Mouse (Mus musculus): Measurements from ENCODE around the gene Dpf3. TPM values are rescaled to one million over a fixed set of nuclear protein-coding genes. Genes with fewer than 3 reads are reported as not detected.

Dpf3 gene
- polyA plus RNA-seq, 1 experiment from 2014 or later: 4.4 TPM

DNA sequence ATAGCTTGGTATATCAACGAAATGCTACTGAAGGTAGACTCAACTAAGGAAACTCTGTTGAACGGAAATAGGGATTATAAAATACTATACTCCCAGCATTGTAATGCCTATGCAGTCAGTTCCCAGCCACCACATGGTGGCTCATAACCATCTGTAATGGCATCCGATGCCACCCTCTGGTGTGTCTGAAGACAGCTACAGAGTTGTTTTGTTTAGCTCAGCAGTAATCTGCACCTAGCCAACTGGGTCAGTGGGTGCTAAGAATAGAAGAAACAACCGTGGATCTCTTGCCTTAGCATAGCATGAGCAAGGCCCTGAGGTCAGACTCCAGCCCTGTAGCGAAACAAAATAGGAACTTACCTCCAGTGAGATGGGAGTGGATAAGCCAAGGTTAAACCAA is 36.8 kb upstream of the Dpf3 start:
- DNase-seq (ENCODE audit: low spot score) (no peak), ATAC-seq (replicated peaks; ENCODE audit: low FRiP score) (no peak)
- Histone ChIP-seq H3K9ac (ENCODE audit: low read length) (no peak overlapping the region), H3K27ac (ENCODE audit: low read depth, low read length) (no peak overlapping the region), H3K27me3 (ENCODE audit: control insufficient read depth, insufficient read depth, low read length) (no peaks in the 10 kb centered on the region), H3K36me3 (ENCODE audit: control insufficient read depth, insufficient read depth, low read length) (no peaks in the 10 kb centered on the region), H3K9me3 (ENCODE audit: control insufficient read depth, low read length) (no peaks in the 10 kb centered on the region), H3K4me1 (replicated peaks; ENCODE audit: control insufficient read depth, insufficient read depth, low read length) (peaks cover 5% of the 10 kb centered on the region; the same call in 1 of the 2 replicates), H3K4me2 (ENCODE audit: low read depth, low read length, severe bottlenecking) (no peak overlapping the region), H3K4me3 (ENCODE audit: low read depth, low read length) (no peak overlapping the region)
- WGBS: 83% methylated on average over 5 of the region's 5 CpGs

DNA sequence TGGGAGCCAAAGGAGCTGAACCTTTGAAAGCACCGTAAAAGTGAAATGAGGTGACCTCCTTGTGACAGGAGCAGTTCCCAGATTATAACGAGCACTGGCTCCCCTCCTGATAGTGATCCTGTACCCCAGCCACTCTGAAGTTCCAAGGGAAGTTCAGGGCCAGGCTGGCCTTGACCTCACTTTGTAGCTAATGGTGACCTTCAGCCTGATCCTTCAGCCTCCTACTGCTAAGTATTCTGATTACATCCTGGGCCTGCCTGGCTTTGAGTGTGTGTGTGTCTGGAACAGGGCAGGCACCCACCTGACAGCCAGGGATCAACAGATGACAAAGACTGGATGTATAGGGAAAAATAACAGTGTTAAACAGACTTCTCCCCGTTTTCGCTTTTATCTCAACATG is 36.4 kb upstream of the Dpf3 start:
- no peak overlapping the region for H3K4me2 ChIP-seq (ENCODE audit: low read depth, low read length, severe bottlenecking)
- DNase-seq (ENCODE audit: low spot score): no peak
- H3K4me3 ChIP-seq (ENCODE audit: low read depth, low read length): no peak overlapping the region
- H3K27me3 ChIP-seq (ENCODE audit: control insufficient read depth, insufficient read depth, low read length): no peaks in the 10 kb centered on the region
- no peak for ATAC-seq (replicated peaks; ENCODE audit: low FRiP score)
- H3K9ac ChIP-seq (ENCODE audit: low read length): no peak overlapping the region
- no peaks in the 10 kb centered on the region for H3K9me3 ChIP-seq (ENCODE audit: control insufficient read depth, low read length)
- 82% methylated on average over 4 of the region's 4 CpGs for WGBS
- no peak overlapping the region for H3K27ac ChIP-seq (ENCODE audit: low read depth, low read length)
- no peaks in the 10 kb centered on the region for H3K36me3 ChIP-seq (ENCODE audit: control insufficient read depth, insufficient read depth, low read length)
- H3K4me1 ChIP-seq (replicated peaks; ENCODE audit: control insufficient read depth, insufficient read depth, low read length): peaks cover 5% of the 10 kb centered on the region; the same call in 1 of the 2 replicates

DNA sequence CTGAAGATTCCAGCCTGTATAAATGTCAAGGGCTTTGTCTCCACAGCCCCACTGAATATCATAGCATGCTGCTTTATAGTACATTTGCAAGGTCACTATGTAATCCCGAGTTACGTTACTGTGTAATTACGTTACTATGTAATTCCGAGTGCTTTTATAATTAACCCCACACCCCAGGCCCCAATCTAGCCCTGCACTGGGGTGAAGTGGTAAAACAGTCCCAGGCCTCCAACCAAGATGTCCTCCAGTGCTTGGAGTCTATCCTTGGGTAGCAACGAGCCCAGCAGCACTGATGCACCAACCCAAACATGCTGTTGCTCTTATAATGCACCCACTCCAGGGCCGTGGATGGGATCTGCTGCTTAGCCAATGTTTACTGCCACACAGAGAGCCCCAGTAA is 35.5 kb upstream of the Dpf3 start:
- no peaks in the 10 kb centered on the region for H3K27me3 ChIP-seq (ENCODE audit: control insufficient read depth, insufficient read depth, low read length)
- no peak overlapping the region for H3K9ac ChIP-seq (ENCODE audit: low read length)
- no peak for ATAC-seq (replicated peaks; ENCODE audit: low FRiP score)
- H3K4me3 ChIP-seq (ENCODE audit: low read depth, low read length): no peak overlapping the region
- H3K9me3 ChIP-seq (ENCODE audit: control insufficient read depth, low read length): no peaks in the 10 kb centered on the region
- H3K27ac ChIP-seq (ENCODE audit: low read depth, low read length): no peak overlapping the region
- H3K4me2 ChIP-seq (ENCODE audit: low read depth, low read length, severe bottlenecking): no peak overlapping the region
- no peaks in the 10 kb centered on the region for H3K36me3 ChIP-seq (ENCODE audit: control insufficient read depth, insufficient read depth, low read length)
- no peak for DNase-seq (ENCODE audit: low spot score)
- H3K4me1 ChIP-seq (replicated peaks; ENCODE audit: control insufficient read depth, insufficient read depth, low read length): peaks cover 5% of the 10 kb centered on the region; the same call in 1 of the 2 replicates
- 94% methylated on average over 6 of the region's 6 CpGs for WGBS

DNA sequence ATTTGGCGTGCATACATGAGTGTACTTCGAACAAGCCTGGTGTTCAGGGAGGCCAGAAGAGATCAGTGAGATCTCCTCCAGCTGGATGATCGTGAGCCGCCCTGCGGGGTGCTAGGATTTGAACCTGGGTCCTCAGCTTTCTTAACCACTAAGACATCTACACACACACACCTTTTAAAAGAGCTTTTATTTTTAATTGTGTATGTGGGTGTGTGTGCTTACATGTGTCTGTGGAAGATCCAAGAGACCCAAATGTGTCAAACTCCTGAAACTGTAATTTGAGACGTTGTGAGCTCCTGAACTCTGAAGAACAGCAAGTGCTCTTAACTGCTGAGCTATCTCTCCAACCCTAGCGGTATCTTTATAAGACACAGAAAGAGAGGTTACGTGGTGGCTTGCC is 33.6 kb upstream of the Dpf3 start:
- WGBS: 54% methylated on average over 8 of the region's 8 CpGs
- no peaks in the 10 kb centered on the region for H3K9me3 ChIP-seq (ENCODE audit: control insufficient read depth, low read length)
- ATAC-seq (replicated peaks; ENCODE audit: low FRiP score) (no peak), DNase-seq (ENCODE audit: low spot score) (no peak)
- H3K4me3 ChIP-seq (ENCODE audit: low read depth, low read length): peak overlapping the region; percentile 65
- no peaks in the 10 kb centered on the region for H3K36me3 ChIP-seq (ENCODE audit: control insufficient read depth, insufficient read depth, low read length)
- H3K9ac ChIP-seq (ENCODE audit: low read length): no peak overlapping the region; the same call in 1 of the 2 replicates
- H3K4me1 ChIP-seq (replicated peaks; ENCODE audit: control insufficient read depth, insufficient read depth, low read length): peaks cover 5% of the 10 kb centered on the region; the same call in 1 of the 2 replicates
- H3K27ac ChIP-seq (ENCODE audit: low read depth, low read length): no peak overlapping the region
- peak overlapping the region; percentile 74 for H3K4me2 ChIP-seq (ENCODE audit: low read depth, low read length, severe bottlenecking)
- H3K27me3 ChIP-seq (ENCODE audit: control insufficient read depth, insufficient read depth, low read length): no peaks in the 10 kb centered on the region

DNA sequence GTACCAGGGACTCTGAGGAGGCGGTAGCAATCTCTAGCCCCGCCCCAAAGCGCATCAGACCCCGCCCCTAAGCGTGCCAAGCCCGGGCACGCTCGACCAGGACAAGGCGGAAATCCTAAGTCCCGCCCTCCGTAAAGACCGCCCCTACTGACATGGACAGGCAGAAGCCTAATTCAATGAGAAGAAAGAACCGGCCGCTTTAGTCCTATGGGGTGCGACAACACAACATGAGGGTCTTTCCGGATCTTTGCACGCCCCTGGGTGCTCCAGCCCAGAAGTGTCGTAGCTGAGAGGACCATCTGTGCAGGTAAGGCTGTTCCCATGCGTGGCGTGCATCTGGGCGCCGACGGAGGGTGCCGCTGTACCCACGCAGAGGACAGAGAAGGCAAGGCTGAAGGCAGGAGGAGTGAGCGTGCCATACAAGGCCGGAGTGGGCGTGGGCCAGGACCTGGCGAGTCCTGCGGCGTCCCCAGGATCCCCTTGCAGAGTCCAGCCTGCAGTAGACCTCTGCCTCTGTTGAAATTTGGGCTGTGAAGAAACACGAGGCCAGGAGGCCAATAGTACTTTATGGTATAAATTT is 32.9 kb upstream of the Dpf3 start, which contains the start of gene Dcaf4:
Gene Dcaf4, plus strand, starts transcription at position 156 of the 580 bp plus-strand sequence.
- H3K27ac ChIP-seq (ENCODE audit: low read depth, low read length): no peak within 1 kb of the TSS
- under 1% methylated on average over 32 of the region's 32 CpGs for WGBS
- H3K4me1 ChIP-seq (replicated peaks; ENCODE audit: control insufficient read depth, insufficient read depth, low read length): peaks cover 5% of the 10 kb centered on the region; the same call in 1 of the 2 replicates
- H3K36me3 ChIP-seq (ENCODE audit: control insufficient read depth, insufficient read depth, low read length): no peaks in the 10 kb centered on the region
- peak within 1 kb of the TSS; percentile 77 for H3K9ac ChIP-seq (ENCODE audit: low read length)
- peak within 1 kb of the TSS; percentile 74 for H3K4me2 ChIP-seq (ENCODE audit: low read depth, low read length, severe bottlenecking)
- DNase-seq (ENCODE audit: low spot score) (peak; percentile 96), ATAC-seq (replicated peaks; ENCODE audit: low FRiP score) (peak; percentile 98)
- H3K9me3 ChIP-seq (ENCODE audit: control insufficient read depth, low read length): no peaks in the 10 kb centered on the region
- peak within 1 kb of the TSS; percentile 65 for H3K4me3 ChIP-seq (ENCODE audit: low read depth, low read length)
- no peaks in the 10 kb centered on the region for H3K27me3 ChIP-seq (ENCODE audit: control insufficient read depth, insufficient read depth, low read length)

DNA sequence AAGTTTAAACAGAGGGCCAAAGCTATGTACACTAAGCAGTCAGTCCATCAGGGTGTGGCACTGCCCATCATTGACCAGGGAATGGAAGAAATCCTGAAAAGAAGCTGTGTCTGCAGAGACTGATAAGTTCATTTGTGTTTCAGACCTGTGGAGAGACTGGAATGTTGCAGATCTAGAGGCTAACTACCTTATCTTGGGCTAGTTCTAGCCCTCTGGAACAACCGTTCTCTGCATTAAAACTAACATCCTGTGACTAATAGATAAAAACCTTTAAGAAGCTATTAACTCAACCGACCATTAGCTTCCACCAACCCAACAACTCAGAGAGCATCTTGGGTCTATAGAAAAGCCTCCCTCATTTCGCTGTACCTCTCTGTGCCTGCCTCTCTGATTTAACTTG is 30.1 kb upstream of the Dpf3 start:
- no peak overlapping the region for H3K27ac ChIP-seq (ENCODE audit: low read depth, low read length)
- no peaks in the 10 kb centered on the region for H3K9me3 ChIP-seq (ENCODE audit: control insufficient read depth, low read length)
- H3K9ac ChIP-seq (ENCODE audit: low read length): no peak overlapping the region
- WGBS: 82% methylated on average over 3 of the region's 3 CpGs
- H3K4me3 ChIP-seq (ENCODE audit: low read depth, low read length): no peak overlapping the region
- peaks cover 7% of the 10 kb centered on the region; the same call in 1 of the 2 replicates for H3K4me1 ChIP-seq (replicated peaks; ENCODE audit: control insufficient read depth, insufficient read depth, low read length)
- DNase-seq (ENCODE audit: low spot score) (no peak), ATAC-seq (replicated peaks; ENCODE audit: low FRiP score) (no peak)
- H3K4me2 ChIP-seq (ENCODE audit: low read depth, low read length, severe bottlenecking): no peak overlapping the region
- H3K27me3 ChIP-seq (ENCODE audit: control insufficient read depth, insufficient read depth, low read length): no peaks in the 10 kb centered on the region
- H3K36me3 ChIP-seq (ENCODE audit: control insufficient read depth, insufficient read depth, low read length): no peaks in the 10 kb centered on the region

DNA sequence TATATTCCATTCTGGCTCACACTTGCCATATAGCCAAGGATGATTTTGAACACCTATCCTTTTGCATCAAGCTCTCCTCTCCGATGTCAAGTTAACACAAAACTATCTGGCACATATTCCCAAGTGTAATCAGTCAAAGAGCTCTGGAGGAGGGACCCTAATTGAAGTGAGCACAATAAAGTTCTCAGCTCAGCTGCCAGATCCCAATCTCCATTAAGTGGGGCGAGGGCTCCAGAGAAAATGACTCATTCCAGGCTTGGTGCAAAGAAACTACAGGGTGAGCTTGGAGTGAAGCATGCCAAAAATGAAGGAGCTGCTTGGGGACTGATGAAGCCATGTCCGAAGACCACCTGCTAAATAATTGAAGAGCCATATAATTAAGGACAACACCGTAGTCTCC is 26.7 kb upstream of the Dpf3 start:
- Histone ChIP-seq H3K9me3 (ENCODE audit: control insufficient read depth, low read length) (no peaks in the 10 kb centered on the region), H3K9ac (ENCODE audit: low read length) (no peak overlapping the region), H3K4me2 (ENCODE audit: low read depth, low read length, severe bottlenecking) (no peak overlapping the region), H3K4me3 (ENCODE audit: low read depth, low read length) (no peak overlapping the region), H3K4me1 (replicated peaks; ENCODE audit: control insufficient read depth, insufficient read depth, low read length) (peaks cover 2% of the 10 kb centered on the region; the same call in 1 of the 2 replicates), H3K27me3 (ENCODE audit: control insufficient read depth, insufficient read depth, low read length) (no peaks in the 10 kb centered on the region), H3K36me3 (ENCODE audit: control insufficient read depth, insufficient read depth, low read length) (no peaks in the 10 kb centered on the region), H3K27ac (ENCODE audit: low read depth, low read length) (no peak overlapping the region)
- 74% methylated on average over 4 of the region's 4 CpGs for WGBS
- no peak for ATAC-seq (replicated peaks; ENCODE audit: low FRiP score)
- no peak for DNase-seq (ENCODE audit: low spot score)

DNA sequence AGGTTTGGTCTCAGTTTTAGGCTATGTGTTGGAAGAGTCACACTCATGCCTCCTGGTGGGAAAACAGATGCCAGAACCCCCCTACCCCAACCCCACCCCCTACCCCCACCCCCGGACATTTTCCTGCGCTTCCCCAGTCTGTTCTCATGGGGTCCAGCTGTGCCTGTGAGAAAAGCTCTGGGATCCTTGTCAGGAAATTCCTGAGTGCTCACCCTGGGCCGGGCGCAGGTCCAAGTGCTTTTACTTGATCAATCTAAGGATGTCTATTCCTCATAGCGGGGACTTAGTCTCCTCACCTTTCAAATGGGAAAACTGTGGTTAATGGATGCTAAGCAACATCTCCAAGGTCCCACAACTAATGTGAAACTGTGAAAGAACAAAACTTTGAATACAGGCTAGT is 25.7 kb upstream of the Dpf3 start:
- H3K9ac ChIP-seq (ENCODE audit: low read length): no peak overlapping the region
- H3K4me2 ChIP-seq (ENCODE audit: low read depth, low read length, severe bottlenecking): no peak overlapping the region
- 0 out of 2 replicates have a peak overlapping the region, but pooled peaks have one; percentile 25 for H3K27ac ChIP-seq (ENCODE audit: low read depth, low read length)
- no peaks in the 10 kb centered on the region for H3K9me3 ChIP-seq (ENCODE audit: control insufficient read depth, low read length)
- H3K27me3 ChIP-seq (ENCODE audit: control insufficient read depth, insufficient read depth, low read length): no peaks in the 10 kb centered on the region
- DNase-seq (ENCODE audit: low spot score): no peak
- H3K4me3 ChIP-seq (ENCODE audit: low read depth, low read length): no peak overlapping the region
- peaks cover 2% of the 10 kb centered on the region; the same call in 1 of the 2 replicates for H3K4me1 ChIP-seq (replicated peaks; ENCODE audit: control insufficient read depth, insufficient read depth, low read length)
- 0 out of 2 replicates have a peak, but pooled peaks have one; percentile 12 for ATAC-seq (replicated peaks; ENCODE audit: low FRiP score)
- H3K36me3 ChIP-seq (ENCODE audit: control insufficient read depth, insufficient read depth, low read length): no peaks in the 10 kb centered on the region
- 33% methylated on average over 5 of the region's 5 CpGs for WGBS

DNA sequence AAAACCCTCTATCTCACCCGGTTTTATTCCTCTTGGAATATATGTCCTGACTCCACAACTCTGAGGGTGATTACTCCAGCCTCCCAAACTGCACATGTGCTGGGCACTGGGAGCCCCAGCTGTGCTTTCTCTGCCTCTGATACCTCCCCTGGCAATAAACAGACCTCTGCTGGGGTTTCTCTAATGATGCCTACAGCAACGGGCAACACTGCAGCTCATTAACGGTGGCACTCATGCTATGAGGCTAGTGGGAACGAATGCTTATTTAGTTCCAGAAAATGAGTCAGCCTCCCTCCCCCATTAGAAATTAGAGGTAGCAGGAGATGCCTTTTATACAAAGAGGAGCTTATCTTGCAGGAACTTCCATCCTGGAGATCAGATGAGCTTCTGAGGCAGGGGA is 25.3 kb upstream of the Dpf3 start:
- no peaks in the 10 kb centered on the region for H3K27me3 ChIP-seq (ENCODE audit: control insufficient read depth, insufficient read depth, low read length)
- no peaks in the 10 kb centered on the region for H3K36me3 ChIP-seq (ENCODE audit: control insufficient read depth, insufficient read depth, low read length)
- ATAC-seq (replicated peaks; ENCODE audit: low FRiP score) (peak; percentile 56; the same call in 1 of the 2 replicates), DNase-seq (ENCODE audit: low spot score) (no peak)
- peaks cover 2% of the 10 kb centered on the region; the same call in 1 of the 2 replicates for H3K4me1 ChIP-seq (replicated peaks; ENCODE audit: control insufficient read depth, insufficient read depth, low read length)
- H3K9me3 ChIP-seq (ENCODE audit: control insufficient read depth, low read length): no peaks in the 10 kb centered on the region
- no peak overlapping the region for H3K4me3 ChIP-seq (ENCODE audit: low read depth, low read length)
- H3K9ac ChIP-seq (ENCODE audit: low read length): no peak overlapping the region
- 36% methylated on average over 4 of the region's 4 CpGs for WGBS
- H3K27ac ChIP-seq (ENCODE audit: low read depth, low read length): 0 out of 2 replicates have a peak overlapping the region, but pooled peaks have one; percentile 25
- H3K4me2 ChIP-seq (ENCODE audit: low read depth, low read length, severe bottlenecking): no peak overlapping the region
